Mouse (Mus musculus) heart, adult 2 months (tissue): Measurements from ENCODE around the gene Fgd6. TPM values are rescaled to one million over a fixed set of nuclear protein-coding genes. Genes with fewer than 3 reads are reported as not detected.

Experiments used
- DNase-seq, 2 experiments: peaks; one replicate each; pipeline ENCODE4 v3.0.0; 2021
- H3K27ac ChIP-seq: fragments of 200-600 bp; 2 replicates; pipeline ENCODE4 v1.8.1; 2022
- H3K27me3 ChIP-seq: fragments of 200-500 bp; 2 replicates; pipeline ENCODE4 v1.6.1; 2012; ENCODE audit warnings: mild to moderate bottlenecking, low read length, inconsistent platforms, mixed read lengths; ENCODE audit not compliant: control insufficient read depth, insufficient read depth
- H3K36me3 ChIP-seq: fragments of 200-500 bp; 2 replicates; pipeline ENCODE4 v1.6.1; 2012; ENCODE audit warnings: low read length, inconsistent platforms; ENCODE audit not compliant: control insufficient read depth, insufficient read depth
- H3K4me1 ChIP-seq: fragments of 200-500 bp; 2 replicates; pipeline ENCODE4 v1.6.1; 2011; ENCODE audit warnings: low read length; ENCODE audit not compliant: control insufficient read depth, insufficient read depth
- H3K4me3 ChIP-seq: fragments of 200-600 bp; 2 replicates; pipeline ENCODE4 v1.8.1; 2022
- H3K79me2 ChIP-seq: fragments of 200-500 bp; replicated peaks from 2 replicates; pipeline ENCODE4 v1.6.1; 2012; ENCODE audit warnings: mild to moderate bottlenecking, inconsistent platforms, low read length, moderate library complexity, mixed read lengths; ENCODE audit not compliant: control insufficient read depth, insufficient read depth
- H3K9ac ChIP-seq: fragments of 200-500 bp; 2 replicates; pipeline ENCODE4 v1.6.1; 2012; ENCODE audit warnings: low read depth, mild to moderate bottlenecking, control low read depth, inconsistent platforms, low read length, mixed read lengths
- CTCF ChIP-seq: fragments of 200-600 bp; IDR thresholded peaks from 2 replicates; pipeline ENCODE4 v1.8.1; 2022; ENCODE audit warnings: antibody characterized with exemption, mild to moderate bottlenecking, moderate library complexity
- EP300 ChIP-seq: fragments of 200-500 bp; IDR thresholded peaks from 2 replicates; pipeline ENCODE4 v1.6.1; 2011; ENCODE audit warnings: low read depth, low read length, control low read depth; ENCODE audit not compliant: insufficient read depth
- POLR2A ChIP-seq: fragments of 200-500 bp; IDR thresholded peaks from 2 replicates; pipeline ENCODE4 v1.6.1; 2011; ENCODE audit warnings: mild to moderate bottlenecking, low read depth, low read length, control low read depth; ENCODE audit not compliant: insufficient read depth
- WGBS: fragments of 180-500 bp; shearing (Covaris S2); methylation state at CpG from one replicate; pipeline ENCODE4 v1.1.7; 2018; 5-methylcytosine and 5-hydroxymethylcytosine counted together
- intact Hi-C: fragments of 180-260 bp; cut with DNase I; formaldehyde crosslinking; loops from one replicate; pipeline ENCODE4 v1.15.1; 2025
- polyA plus RNA-seq: library from polyadenylated mRNA; depleted of rRNA; stranded (reverse); fragments of >200 nt; gene quantifications from 2 replicates; pipeline ENCODE4 v1.2.3, GENCODE M21; 2012
- total RNA-seq, 2 experiments: library from RNA; stranded (reverse); gene quantifications; 2 replicates each; pipeline ENCODE4 v1.2.3; 2021

Fgd6 gene
- total and polyA plus RNA-seq, 3 experiments, result 1.9 to 5.8 (median 4.9) TPM

DNA sequence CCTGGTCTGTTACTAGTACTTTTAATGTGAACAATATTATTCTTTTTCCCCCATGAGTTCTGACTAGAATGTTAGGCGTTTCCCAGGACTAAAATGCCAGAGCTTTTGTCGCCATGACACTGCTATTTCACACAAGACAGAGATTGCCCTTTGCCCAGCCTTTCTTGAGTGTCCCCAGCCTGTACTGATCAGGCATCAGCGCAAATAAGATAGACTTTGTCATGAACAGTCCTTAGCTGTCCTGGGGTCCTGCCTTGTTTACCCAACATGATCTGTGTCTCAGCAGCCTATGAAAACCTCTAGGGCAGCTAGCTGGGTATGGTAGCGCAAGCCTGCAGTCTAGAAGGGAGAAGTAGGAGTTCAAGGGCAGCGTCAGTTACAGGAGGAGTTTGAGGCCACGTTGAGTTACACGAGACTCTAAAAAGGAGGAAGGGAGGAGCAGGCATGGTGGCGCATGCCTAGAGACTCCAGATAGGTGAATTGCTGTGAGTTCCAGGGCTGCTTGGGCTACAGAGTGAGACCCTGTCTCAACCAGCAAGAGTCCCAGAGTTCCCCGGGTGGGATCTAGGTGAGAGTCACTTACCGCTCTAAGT is 103.2 kb downstream of the Fgd6 start:
- intact Hi-C loops, result no loop called here
- Histone ChIP-seq H3K27ac (no peak overlapping the region), H3K9ac (no peak overlapping the region), H3K36me3 (no peaks in the 10 kb centered on the region), H3K27me3 (no peaks in the 10 kb centered on the region), H3K4me1 (no peaks in the 10 kb centered on the region), H3K4me3 (no peak overlapping the region), H3K79me2 (no peaks in the 10 kb centered on the region)
- WGBS, result 89% methylated on average over 10 of the region's 10 CpGs
- no peak for DNase-seq
- TF ChIP-seq CTCF (no peak), POLR2A (no peak), EP300 (no peak)

DNA sequence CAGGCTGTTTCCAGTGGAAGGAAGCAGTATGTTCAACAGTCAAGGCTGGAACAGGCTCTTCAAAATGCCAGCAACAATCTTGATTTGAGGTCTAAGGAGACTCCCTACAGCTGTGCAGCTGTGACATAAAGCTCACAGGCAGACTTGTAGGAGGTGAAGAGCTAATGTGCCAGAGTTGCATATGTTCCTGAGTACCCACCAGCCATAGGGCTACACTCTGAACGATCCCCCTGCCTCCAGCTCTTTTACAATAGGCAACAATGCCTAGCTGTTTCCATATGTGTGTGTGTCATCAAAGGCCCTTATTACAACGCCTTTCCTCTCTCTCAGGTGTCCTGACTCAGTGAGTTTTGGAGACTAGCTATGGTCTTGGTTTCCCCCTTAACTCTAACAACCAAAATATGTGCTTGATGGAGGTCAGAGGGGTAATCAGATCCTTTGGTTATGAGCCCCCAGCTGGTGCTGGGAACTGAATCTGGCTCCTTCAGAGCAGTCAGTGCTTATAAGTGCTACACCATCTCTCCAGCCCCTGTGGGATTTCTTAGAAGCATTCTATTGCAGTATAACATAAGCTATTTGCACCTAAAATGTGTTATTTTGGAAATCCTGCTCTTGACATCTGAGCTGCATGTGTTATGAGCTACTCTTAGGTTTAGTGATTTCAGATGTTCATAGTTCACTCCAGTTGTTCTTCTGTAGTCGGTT is 104.6 kb downstream of the Fgd6 start:
- no peak for TF ChIP-seq CTCF
- TF ChIP-seq EP300, result no peak
- no peak for TF ChIP-seq POLR2A
- Histone ChIP-seq H3K4me3 (no peak overlapping the region), H3K27me3 (no peaks in the 10 kb centered on the region), H3K9ac (no peak overlapping the region), H3K4me1 (no peaks in the 10 kb centered on the region), H3K36me3 (no peaks in the 10 kb centered on the region), H3K27ac (no peak overlapping the region), H3K79me2 (no peaks in the 10 kb centered on the region)
- intact Hi-C loops, result no loop called here
- no peak for DNase-seq
- 88% methylated on average over 3 of the region's 3 CpGs for WGBS

DNA sequence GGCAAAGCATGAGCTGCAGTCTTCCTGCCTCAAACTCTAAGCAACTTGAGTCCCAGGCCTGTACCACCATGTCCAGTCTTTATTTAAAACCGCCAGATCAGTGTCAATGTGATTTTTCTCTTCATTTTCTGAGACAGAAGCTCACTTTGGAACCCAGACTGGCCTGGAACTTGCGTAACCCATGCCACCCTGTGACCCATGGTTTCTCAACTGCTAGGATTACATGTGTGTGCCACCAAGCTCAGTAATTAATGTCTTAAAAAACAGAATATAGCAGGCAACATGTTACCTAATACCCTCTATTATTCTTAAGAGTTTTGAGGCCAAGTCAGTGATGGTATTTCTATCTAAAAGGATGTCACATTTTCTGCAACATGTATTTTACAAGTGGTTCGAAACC is 106.6 kb downstream of the Fgd6 start:
- H3K79me2 ChIP-seq, result no peaks in the 10 kb centered on the region
- H3K27me3 ChIP-seq, result no peaks in the 10 kb centered on the region
- TF ChIP-seq POLR2A (no peak), CTCF (no peak), EP300 (no peak)
- WGBS, result 92% methylated on average over 3 of the region's 3 CpGs
- no peaks in the 10 kb centered on the region; the same call in 1 of the 2 replicates for H3K4me1 ChIP-seq
- H3K9ac ChIP-seq, result no peak overlapping the region
- H3K4me3 ChIP-seq, result no peak overlapping the region
- intact Hi-C loops, result no loop called here
- no peak overlapping the region for H3K27ac ChIP-seq
- no peaks in the 10 kb centered on the region for H3K36me3 ChIP-seq
- DNase-seq, result no peak

DNA sequence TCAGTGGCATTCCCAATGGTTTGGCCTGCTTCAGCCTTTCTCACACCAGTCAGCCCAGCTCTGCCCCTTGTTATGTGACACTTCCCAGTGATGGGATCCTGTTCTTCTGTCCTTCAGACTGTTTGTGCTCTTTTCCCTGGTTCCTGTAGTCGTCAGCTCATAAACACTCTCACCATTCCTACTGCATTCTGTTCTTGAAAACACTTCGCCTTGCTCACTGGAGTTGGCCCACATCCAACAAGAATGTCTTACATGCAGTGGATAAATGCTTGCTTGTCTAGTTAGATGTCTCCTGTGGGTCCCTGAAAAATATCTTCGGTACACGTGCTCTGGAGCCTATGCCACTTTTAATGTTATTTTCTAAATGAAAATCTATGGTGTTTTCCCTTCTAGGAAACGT is 108.8 kb downstream of the Fgd6 start:
- no peak for DNase-seq
- H3K36me3 ChIP-seq, result peaks cover 3% of the 10 kb centered on the region; the same call in 1 of the 2 replicates
- TF ChIP-seq EP300, result no peak
- no peak for TF ChIP-seq POLR2A
- no peak for TF ChIP-seq CTCF
- H3K27me3 ChIP-seq, result no peaks in the 10 kb centered on the region
- H3K27ac ChIP-seq, result no peak overlapping the region
- peaks cover 2% of the 10 kb centered on the region; the same call in 1 of the 2 replicates for H3K4me1 ChIP-seq
- intact Hi-C loops, result no loop called here
- WGBS, result 60% methylated on average over 5 of the region's 5 CpGs
- H3K79me2 ChIP-seq, result no peaks in the 10 kb centered on the region
- H3K9ac ChIP-seq, result no peak overlapping the region
- H3K4me3 ChIP-seq, result no peak overlapping the region

DNA sequence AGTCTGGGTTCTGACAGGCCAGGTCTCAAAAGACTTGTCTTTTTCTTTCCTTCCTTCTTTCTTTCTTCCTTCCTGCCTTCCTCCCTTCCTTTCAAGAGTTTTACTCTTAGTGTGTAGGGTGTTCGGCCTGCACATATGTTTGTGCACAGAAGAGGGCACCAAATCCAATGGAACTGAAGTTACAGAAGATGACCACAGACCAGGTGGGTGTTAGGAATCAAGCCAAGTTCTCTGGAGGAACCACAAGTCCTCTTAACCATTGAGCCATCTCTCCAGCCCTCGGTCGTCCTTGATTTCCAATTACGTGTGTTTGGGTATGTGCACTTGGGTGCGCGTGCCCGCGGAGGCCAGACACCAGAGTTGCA is 111.6 kb downstream of the Fgd6 start:
- intact Hi-C loops, result loop anchor here (2.0 kb wide), 1 partner anchor 51 kb away; the partner anchor contains the start of gene Ndufa12
- Histone ChIP-seq H3K79me2 (no peaks in the 10 kb centered on the region), H3K27me3 (no peaks in the 10 kb centered on the region), H3K4me3 (peak overlapping the region; percentile 73), H3K4me1 (peaks cover 2% of the 10 kb centered on the region; the same call in 1 of the 2 replicates), H3K9ac (peak overlapping the region; percentile 87), H3K36me3 (peaks cover 3% of the 10 kb centered on the region; the same call in 1 of the 2 replicates), H3K27ac (peak overlapping the region; percentile 96)
- no peak for DNase-seq
- no peak for TF ChIP-seq EP300
- TF ChIP-seq CTCF, result no peak
- TF ChIP-seq POLR2A, result no peak
- WGBS, result 5% methylated on average over 8 of the region's 8 CpGs
